Mouse (Mus musculus): ENCODE results near the gene Arpc5. TPM values are rescaled to one million over a fixed set of nuclear protein-coding genes. Genes with fewer than 3 reads are reported as not detected.

Arpc5 gene
- total and polyA plus RNA-seq, 3 experiments, result 280 to 358 (median 283) TPM

DNA sequence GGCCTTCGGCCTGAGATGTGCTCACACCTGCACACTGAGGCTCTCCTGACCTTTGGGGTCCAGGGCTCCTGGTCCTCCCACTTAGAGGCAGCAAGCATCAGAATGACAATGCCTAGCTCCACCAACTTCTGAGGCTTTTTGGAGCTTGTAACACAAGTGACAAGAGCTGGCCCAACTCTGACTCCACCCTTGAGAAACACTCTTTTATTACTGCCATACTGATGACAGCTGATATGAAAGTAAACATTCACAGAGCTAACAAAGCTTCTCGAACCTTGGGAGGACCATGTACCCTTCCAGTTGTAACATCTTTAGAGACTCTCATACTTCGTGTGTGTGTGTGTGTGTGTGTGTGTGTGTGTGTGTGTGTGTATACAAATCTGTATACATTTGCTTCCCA, 40.2 kb upstream of the Arpc5 start:
- Histone ChIP-seq H3K9me3 (replicated peaks) (no peaks in the 10 kb centered on the region), H3K36me3 (replicated peaks) (no peaks in the 10 kb centered on the region), H3K4me1 (ENCODE audit: insufficient read depth, low read depth, low read length) (no peaks in the 10 kb centered on the region), H3K4me3 (ENCODE audit: low read depth, low read length) (no peak overlapping the region), H3K27me3 (ENCODE audit: insufficient read depth, low read length) (no peaks in the 10 kb centered on the region)
- TF ChIP-seq GATA2 (IDR thresholded peaks at IDR 0.05; ENCODE audit: borderline replicate concordance, low read depth, low read length), result no peak
- no peak for TF ChIP-seq POLR2AphosphoS5 (IDR thresholded peaks at IDR 0.05; ENCODE audit: insufficient replicate concordance, low read depth, low read length)
- DNase-seq (ENCODE audit: low spot score), result no peak
- ATAC-seq (ENCODE audit: extremely low read depth, insufficient number of reproducible peaks, low FRiP score, poor library complexity, severe bottlenecking), result no peak

GRCm38 (mm10) chr1:152727604-152728236, 38.6 kb upstream of the Arpc5 start:
- no peak for ATAC-seq (ENCODE audit: extremely low read depth, insufficient number of reproducible peaks, low FRiP score, poor library complexity, severe bottlenecking)
- no peaks in the 10 kb centered on the region for H3K36me3 ChIP-seq (replicated peaks)
- DNase-seq (ENCODE audit: low spot score), result no peak
- TF ChIP-seq TAL1 (conservative IDR thresholded peaks at IDR 0.05; ENCODE audit: low read depth, low read length), result no peak
- TF ChIP-seq GATA2 (IDR thresholded peaks at IDR 0.05; ENCODE audit: borderline replicate concordance, low read depth, low read length), result no peak
- no peak for TF ChIP-seq GATA1 (IDR thresholded peaks at IDR 0.05; ENCODE audit: borderline replicate concordance, low read length)
- TF ChIP-seq POLR2AphosphoS5 (IDR thresholded peaks at IDR 0.05; ENCODE audit: insufficient replicate concordance, low read depth, low read length), result no peak
- TF ChIP-seq CTCF (IDR thresholded peaks at IDR 0.05; ENCODE audit: low read depth, low read length), result no peak
- H3K4me3 ChIP-seq (ENCODE audit: low read depth, low read length), result no peak overlapping the region
- no peaks in the 10 kb centered on the region; the same call in 1 of the 2 replicates for H3K9me3 ChIP-seq (replicated peaks)
- no peaks in the 10 kb centered on the region for H3K4me1 ChIP-seq (ENCODE audit: insufficient read depth, low read depth, low read length)
- H3K27me3 ChIP-seq (ENCODE audit: insufficient read depth, low read length), result no peaks in the 10 kb centered on the region

DNA sequence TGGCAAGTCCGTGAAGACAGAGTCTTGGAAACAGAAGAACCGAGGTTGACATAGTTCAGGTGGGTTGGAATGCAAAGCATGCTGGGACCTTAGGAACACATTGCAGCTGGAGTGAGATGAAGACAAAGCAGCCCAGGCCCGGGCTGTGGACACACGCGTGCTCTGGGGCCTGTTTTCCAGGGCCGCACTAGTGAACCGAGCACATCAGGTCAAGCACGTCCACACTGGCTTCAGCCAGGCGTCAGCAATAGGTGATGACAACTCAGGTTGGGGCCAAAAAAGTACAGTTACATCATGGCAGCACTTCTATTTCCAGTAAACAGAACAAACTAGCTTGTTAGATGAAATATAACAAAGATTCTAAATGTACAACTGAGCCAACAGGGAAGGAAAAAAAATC, 27.5 kb upstream of the Arpc5 start:
- Histone ChIP-seq H3K4me1 (ENCODE audit: insufficient read depth, low read depth, low read length) (no peaks in the 10 kb centered on the region), H3K27me3 (ENCODE audit: insufficient read depth, low read length) (no peaks in the 10 kb centered on the region), H3K9me3 (replicated peaks) (0 out of 2 replicates have a peak, but pooled peaks cover 7% of the 10 kb centered on the region), H3K36me3 (replicated peaks) (no peaks in the 10 kb centered on the region), H3K4me3 (ENCODE audit: low read depth, low read length) (no peak overlapping the region)
- ATAC-seq (ENCODE audit: extremely low read depth, insufficient number of reproducible peaks, low FRiP score, poor library complexity, severe bottlenecking), result no peak
- no peak for TF ChIP-seq GATA2 (IDR thresholded peaks at IDR 0.05; ENCODE audit: borderline replicate concordance, low read depth, low read length)
- DNase-seq (ENCODE audit: low spot score), result no peak

GRCm38 (mm10) chr1:152739374-152739773, 27.0 kb upstream of the Arpc5 start:
- DNase-seq (ENCODE audit: low spot score) (no peak), ATAC-seq (ENCODE audit: extremely low read depth, insufficient number of reproducible peaks, low FRiP score, poor library complexity, severe bottlenecking) (no peak)
- no peaks in the 10 kb centered on the region for H3K36me3 ChIP-seq (replicated peaks)
- no peak for TF ChIP-seq CTCF (IDR thresholded peaks at IDR 0.05; ENCODE audit: low read depth, low read length)
- no peak for TF ChIP-seq GATA1 (IDR thresholded peaks at IDR 0.05; ENCODE audit: borderline replicate concordance, low read length)
- no peak for TF ChIP-seq POLR2AphosphoS5 (IDR thresholded peaks at IDR 0.05; ENCODE audit: insufficient replicate concordance, low read depth, low read length)
- no peak for TF ChIP-seq TAL1 (conservative IDR thresholded peaks at IDR 0.05; ENCODE audit: low read depth, low read length)
- no peak for TF ChIP-seq GATA2 (IDR thresholded peaks at IDR 0.05; ENCODE audit: borderline replicate concordance, low read depth, low read length)
- no peaks in the 10 kb centered on the region for H3K27me3 ChIP-seq (ENCODE audit: insufficient read depth, low read length)
- H3K4me3 ChIP-seq (ENCODE audit: low read depth, low read length), result no peak overlapping the region
- 0 out of 2 replicates have a peak, but pooled peaks cover 7% of the 10 kb centered on the region for H3K9me3 ChIP-seq (replicated peaks)
- H3K4me1 ChIP-seq (ENCODE audit: insufficient read depth, low read depth, low read length), result no peaks in the 10 kb centered on the region

DNA sequence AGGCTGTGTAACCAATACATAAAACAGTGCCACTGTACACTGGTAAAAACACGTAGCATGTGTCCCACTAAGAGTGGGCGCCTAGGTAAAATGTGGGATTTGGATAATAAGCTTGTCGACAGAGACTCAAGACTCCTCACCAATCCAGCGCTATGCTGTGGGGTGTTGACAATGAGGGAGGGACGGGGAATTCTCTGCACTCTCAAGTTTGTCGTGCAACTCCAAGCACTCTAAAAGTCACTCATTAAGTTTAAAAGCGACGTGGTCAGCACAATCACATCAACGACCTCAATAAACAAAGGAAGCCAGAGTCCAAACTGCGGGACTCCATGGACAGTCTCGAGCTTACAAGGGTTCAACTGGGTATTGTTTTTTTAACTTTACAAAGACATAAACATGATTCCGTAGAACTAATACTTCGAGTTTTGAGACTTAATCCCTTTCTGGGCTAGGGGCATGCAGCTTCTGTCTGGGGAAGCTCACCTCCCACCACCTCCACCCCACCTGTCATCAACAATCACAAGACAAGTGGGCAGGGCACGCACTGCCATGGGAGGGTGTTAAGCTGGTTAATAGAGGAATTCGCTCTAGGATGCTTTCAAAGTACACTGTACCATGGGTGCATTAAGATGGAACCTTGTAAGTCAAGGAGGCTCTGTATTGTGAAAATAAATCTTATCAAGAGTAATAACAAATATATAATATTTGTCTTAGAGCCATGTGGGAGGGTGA, 23.1 kb upstream of the Arpc5 start:
- Histone ChIP-seq H3K4me1 (ENCODE audit: insufficient read depth, low read depth, low read length) (no peaks in the 10 kb centered on the region), H3K4me3 (ENCODE audit: low read depth, low read length) (no peak overlapping the region), H3K27me3 (ENCODE audit: insufficient read depth, low read length) (no peaks in the 10 kb centered on the region), H3K9me3 (replicated peaks) (0 out of 2 replicates have a peak, but pooled peaks cover 3% of the 10 kb centered on the region), H3K36me3 (replicated peaks) (no peaks in the 10 kb centered on the region)
- no peak for DNase-seq (ENCODE audit: low spot score)
- TF ChIP-seq TAL1 (conservative IDR thresholded peaks at IDR 0.05; ENCODE audit: low read depth, low read length) (no peak), POLR2AphosphoS5 (IDR thresholded peaks at IDR 0.05; ENCODE audit: insufficient replicate concordance, low read depth, low read length) (no peak), CTCF (IDR thresholded peaks at IDR 0.05; ENCODE audit: low read depth, low read length) (no peak), GATA1 (IDR thresholded peaks at IDR 0.05; ENCODE audit: borderline replicate concordance, low read length) (no peak), GATA2 (IDR thresholded peaks at IDR 0.05; ENCODE audit: borderline replicate concordance, low read depth, low read length) (no peak)
- no peak for ATAC-seq (ENCODE audit: extremely low read depth, insufficient number of reproducible peaks, low FRiP score, poor library complexity, severe bottlenecking)

DNA sequence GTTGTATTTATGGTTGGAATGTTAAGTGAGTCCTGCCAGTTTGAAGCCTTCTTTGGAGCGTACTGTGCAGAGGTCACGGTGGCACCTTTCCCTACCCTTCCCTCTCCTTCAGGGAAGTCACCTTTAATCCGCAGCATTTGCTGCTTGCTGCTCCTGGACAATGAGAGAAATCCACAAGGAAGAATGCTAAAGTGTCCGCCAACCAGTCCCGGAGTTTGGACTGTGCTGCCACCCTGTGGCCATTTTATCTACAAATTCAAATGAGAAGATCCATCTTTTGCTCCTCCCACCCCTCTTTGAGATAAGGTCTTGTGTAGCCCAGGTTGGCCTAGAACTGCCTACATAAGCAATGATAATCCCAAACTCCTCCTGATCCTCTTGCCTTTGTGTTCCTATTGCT, 19.9 kb upstream of the Arpc5 start:
- no peak for ATAC-seq (ENCODE audit: extremely low read depth, insufficient number of reproducible peaks, low FRiP score, poor library complexity, severe bottlenecking)

More for the DNA sequence above, 19.9 kb upstream of the Arpc5 start:
- Histone ChIP-seq H3K27me3 (ENCODE audit: insufficient read depth, low read length) (peaks cover 11% of the 10 kb centered on the region; the same call in 1 of the 2 replicates), H3K36me3 (replicated peaks) (no peaks in the 10 kb centered on the region), H3K4me3 (ENCODE audit: low read depth, low read length) (no peak overlapping the region), H3K4me1 (ENCODE audit: insufficient read depth, low read depth, low read length) (no peaks in the 10 kb centered on the region), H3K9me3 (replicated peaks) (no peaks in the 10 kb centered on the region)
- TF ChIP-seq CTCF (IDR thresholded peaks at IDR 0.05; ENCODE audit: low read depth, low read length), result peak; percentile 7; the same call in 1 of the 2 replicates
- TF ChIP-seq TAL1 (conservative IDR thresholded peaks at IDR 0.05; ENCODE audit: low read depth, low read length), result no peak
- DNase-seq (ENCODE audit: low spot score), result peak; percentile 36
